9 mouse cellular contexts compared by ENCODE assay signal in the genomic region with DNA sequence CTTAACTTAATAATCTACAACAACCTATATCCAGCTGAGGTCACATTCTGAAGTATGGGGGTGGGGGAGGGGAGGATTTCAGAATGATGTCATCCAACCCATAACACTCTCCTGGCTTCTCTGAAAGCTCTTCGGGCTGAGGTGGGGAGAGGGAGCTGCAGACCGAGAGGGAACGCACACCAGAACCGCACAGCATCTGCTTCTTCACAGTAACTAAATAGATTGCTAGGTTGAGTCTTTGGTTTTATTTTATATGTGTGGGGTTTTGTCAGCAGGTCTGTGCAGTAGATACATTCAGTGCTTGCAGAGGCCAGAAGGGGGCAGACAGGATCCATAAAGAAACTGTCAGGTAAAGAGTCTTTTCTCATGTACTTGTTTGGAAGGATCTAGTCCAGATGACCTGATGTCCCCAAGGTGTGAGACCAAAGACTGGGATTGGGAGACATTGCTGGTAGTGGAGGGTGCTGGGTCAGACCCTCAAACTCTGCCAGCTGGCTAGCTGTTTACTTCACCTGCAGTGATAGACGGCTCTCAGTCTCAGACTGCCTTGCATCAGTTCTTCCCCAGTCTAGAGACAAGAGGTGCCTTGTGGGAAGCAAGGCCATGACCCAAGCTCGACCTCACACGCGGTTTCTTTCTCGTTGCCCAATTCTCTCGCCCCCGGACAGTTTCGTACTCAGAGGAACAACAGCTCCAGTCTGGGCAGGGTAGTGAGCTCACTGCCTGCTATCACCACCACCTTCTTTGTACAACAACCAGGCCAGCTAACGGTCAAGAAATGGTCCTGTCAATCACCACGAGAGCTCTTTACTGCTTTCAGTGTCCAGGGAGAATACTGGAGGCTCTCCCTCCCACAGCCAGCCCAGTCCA.
DNase-seq lines count a peak whose midpoint lies in the region; ATAC-seq and TF ChIP-seq lines count a peak whose summit lies in the region.
"Had no signal": no experiment of that assay in that cellular context is flagged by ENCODE, and none has a peak within 500 bp of the region (broad histone marks: within the 10 kb centered on the region; RNA-seq: fewer than 3 reads in every experiment).

No protein-coding gene starts in this region.

- peak; percentile 51 for TF ChIP-seq CTCF in lung, embryonic 14.5 days (IDR thresholded peaks at IDR 0.05; ENCODE audit: low read depth)
- peak; percentile 57 for TF ChIP-seq CTCF in hindbrain, postnatal 0 days (IDR thresholded peaks at IDR 0.05; ENCODE audit: low read depth)

- peak; percentile 28; the same call in 1 of the 2 replicates for ATAC-seq in lung, embryonic 14.5 days (ENCODE audit: insufficient read depth)
- peak; percentile 57 for ATAC-seq in hindbrain, postnatal 0 days
- peak; percentile 8 for ATAC-seq in lung, embryonic 16.5 days (ENCODE audit: low read depth)

- H3K9ac ChIP-seq in lung, embryonic 14.5 days: no peak overlapping the region
- H3K9ac ChIP-seq in hindbrain, postnatal 0 days (replicated peaks; ENCODE audit: low read length): no peak overlapping the region
- H3K9ac ChIP-seq in lung, embryonic 16.5 days (ENCODE audit: low read length): no peak overlapping the region

- H3K4me1 ChIP-seq in lung, embryonic 14.5 days (ENCODE audit: insufficient read depth): 0 out of 2 replicates have a peak, but pooled peaks cover 3% of the 10 kb centered on the region
- H3K4me1 ChIP-seq in hindbrain, postnatal 0 days (ENCODE audit: insufficient read depth, low read length): no peaks in the 10 kb centered on the region
- H3K4me1 ChIP-seq in lung, embryonic 16.5 days (replicated peaks; ENCODE audit: control insufficient read depth, insufficient read depth, low read length): peaks cover 32% of the 10 kb centered on the region

- DNase-seq in lung, embryonic 14.5 days: peak; percentile 43
- no peak for DNase-seq in lung, postnatal 14 days
- peak; percentile 56 for DNase-seq in embryo, embryonic 10.5 days (ENCODE audit: low spot score)
- peak; percentile 51 for DNase-seq in hindbrain, postnatal 0 days (ENCODE audit: low spot score)
- DNase-seq in yolk sac, embryonic 10.5 days (ENCODE audit: low spot score): peak; percentile 34
- no peak for DNase-seq in urinary bladder, adult 18-20 months (ENCODE audit: low spot score in 2 of 2)
- no peak for DNase-seq in left cerebral cortex, adult 8-10 months (ENCODE audit: low spot score in 2 of 2)

- H3K27me3 ChIP-seq in lung, embryonic 14.5 days (ENCODE audit: insufficient read depth, low read length): no peaks in the 10 kb centered on the region
- no peaks in the 10 kb centered on the region for H3K27me3 ChIP-seq in hindbrain, postnatal 0 days (ENCODE audit: insufficient read depth, low read length)
- H3K27me3 ChIP-seq in lung, embryonic 16.5 days (ENCODE audit: control insufficient read depth, insufficient read depth, low read depth, low read length): no peaks in the 10 kb centered on the region

- 44% methylated on average over 14 of the region's 14 CpGs for WGBS in lung, embryonic 14.5 days
- 69% methylated on average over 14 of the region's 14 CpGs for WGBS in hindbrain, postnatal 0 days
- 45% methylated on average over 14 of the region's 14 CpGs for WGBS in lung, embryonic 16.5 days

- no peak overlapping the region for H3K4me2 ChIP-seq in lung, embryonic 14.5 days
- no peak overlapping the region for H3K4me2 ChIP-seq in hindbrain, postnatal 0 days (ENCODE audit: low read depth, low read length)
- no peak overlapping the region for H3K4me2 ChIP-seq in lung, embryonic 16.5 days (ENCODE audit: low read depth, low read length)

- H3K27ac ChIP-seq in lung, embryonic 14.5 days (ENCODE audit: low read depth): no peak overlapping the region
- H3K27ac ChIP-seq in hindbrain, postnatal 0 days: no peak overlapping the region
- no peak overlapping the region for H3K27ac ChIP-seq in lung, embryonic 16.5 days (ENCODE audit: low read length)

- H3K9me3 ChIP-seq in lung, embryonic 14.5 days (ENCODE audit: low read depth, low read length): no peaks in the 10 kb centered on the region
- H3K9me3 ChIP-seq in hindbrain, postnatal 0 days (ENCODE audit: low read length): no peaks in the 10 kb centered on the region
- H3K9me3 ChIP-seq in lung, embryonic 16.5 days (ENCODE audit: control insufficient read depth, low read length): no peaks in the 10 kb centered on the region

- H3K4me3 ChIP-seq in lung, embryonic 14.5 days (ENCODE audit: low read depth, low read length): no peak overlapping the region
- H3K4me3 ChIP-seq in hindbrain, postnatal 0 days (ENCODE audit: low read length): no peak overlapping the region
- no peak overlapping the region for H3K4me3 ChIP-seq in lung, embryonic 16.5 days (ENCODE audit: low read length)
- H3K4me3 ChIP-seq: erythroblast, embryonic 14.5 days had no signal

- no peaks in the 10 kb centered on the region for H3K36me3 ChIP-seq in lung, embryonic 14.5 days (ENCODE audit: insufficient read depth)
- H3K36me3 ChIP-seq in hindbrain, postnatal 0 days (ENCODE audit: insufficient read depth, low read length): no peaks in the 10 kb centered on the region
- no peaks in the 10 kb centered on the region for H3K36me3 ChIP-seq in lung, embryonic 16.5 days (ENCODE audit: control insufficient read depth, insufficient read depth, low read length)

Comparison
In these comparisons a context has a peak if more than half of its experiments do, and no peak if none do; other contexts are left out.
1. DNase-seq: peak in lung, embryonic 14.5 days (single experiment), embryo, embryonic 10.5 days (single experiment), hindbrain, postnatal 0 days (single experiment) and yolk sac, embryonic 10.5 days (single experiment); none in lung, postnatal 14 days (single experiment), urinary bladder, adult 18-20 months (0 of 2) and left cerebral cortex, adult 8-10 months (0 of 2).
2. Peak in every context shown above with its lines, with median percentiles within 50 percentile points of each other: ATAC-seq.